Mouse (Mus musculus) G1E (cell line): ENCODE measurements at regions not wholly inside any gene's neighbourhood (a gene's known extent, or its start where the extent isn't known, plus 50 kb on each side); places are given as distances from the start of the nearest gene placed in this dataset.

Experiments
- CTCF ChIP-seq: IDR thresholded peaks from 2 replicates; pipeline ENCODE4 v1.5.1; 2012; ENCODE audit warnings: low read depth, low read length, inconsistent platforms, mixed read lengths
- GATA1 ChIP-seq: IDR thresholded peaks from 2 replicates; pipeline ENCODE4 v1.6.1; 2012; ENCODE audit warnings: borderline replicate concordance, low read length, inconsistent platforms, mixed read lengths
- GATA2 ChIP-seq: IDR thresholded peaks from 2 replicates; pipeline ENCODE4 v1.6.1; 2012; ENCODE audit warnings: low read depth, low read length, inconsistent platforms, borderline replicate concordance
- POLR2AphosphoS5 ChIP-seq: IDR thresholded peaks from 2 replicates; pipeline ENCODE4 v1.6.1; 2012; ENCODE audit warnings: low read depth, low read length, inconsistent platforms; ENCODE audit not compliant: insufficient replicate concordance
- TAL1 ChIP-seq: conservative IDR thresholded peaks from 2 replicates; pipeline ENCODE4 v1.6.1; 2012; ENCODE audit warnings: low read depth, low read length, inconsistent platforms, mixed read lengths

DNA sequence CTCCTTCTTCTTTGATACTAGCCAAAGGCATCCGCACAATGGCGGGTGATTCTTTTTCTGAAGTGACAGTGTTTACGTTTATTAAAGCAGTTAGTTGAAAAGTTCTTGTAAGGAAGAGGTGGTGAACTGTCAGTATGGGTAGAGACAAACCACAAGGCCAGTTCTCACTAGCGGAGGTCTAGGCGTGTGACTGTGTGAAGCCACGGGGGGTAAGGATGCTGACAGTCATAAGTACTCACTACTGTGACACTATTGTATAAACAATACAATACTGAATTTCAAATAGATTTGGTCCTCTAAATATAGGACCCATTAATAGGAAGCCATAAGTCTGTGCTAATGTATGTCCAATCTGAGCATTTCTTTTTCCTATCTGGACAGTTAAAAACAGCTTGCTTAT lies 161.9 kb downstream of the Cxcl12 start:
- TF ChIP-seq CTCF (no peak), TAL1 (no peak), GATA1 (no peak), POLR2AphosphoS5 (no peak), GATA2 (no peak)
